Mouse (Mus musculus) CH12.LX (cell line): ENCODE results near the gene Itpr2.

Source experiments
- CTCF ChIP-seq, 2 experiments: IDR thresholded peaks in 1 of 2; conservative IDR thresholded peaks in 1 of 2; 2 replicates each; pipeline ENCODE4 v1.5.1; 2011 to 2012; ENCODE audit warnings: low read depth in 2 of 2, low read length in 2 of 2, improper control_type of control experiment in 1 of 2, inconsistent platforms in 1 of 2, mild to moderate bottlenecking in 1 of 2, moderate library complexity in 1 of 2
- EP300 ChIP-seq: IDR thresholded peaks from 2 replicates; pipeline ENCODE4 v1.6.1; 2011; ENCODE audit warnings: low read length, improper control_type of control experiment
- MAX ChIP-seq: IDR thresholded peaks from 2 replicates; pipeline ENCODE4 v1.6.1; 2011; ENCODE audit warnings: low read length, improper control_type of control experiment
- PAX5 ChIP-seq: IDR thresholded peaks from 2 replicates; pipeline ENCODE4 v1.6.1; 2012; ENCODE audit warnings: low read length, inconsistent platforms, mixed read lengths
- POLR2A ChIP-seq: IDR thresholded peaks from 2 replicates; pipeline ENCODE4 v1.6.1; 2011; ENCODE audit warnings: low read depth, mild to moderate bottlenecking, improper control_type of control experiment, low read length

GRCm38 (mm10) chr6:146081578-146081977, 420.4 kb downstream of the Itpr2 start:
- TF ChIP-seq MAX (no peak; the same call in 1 of the 2 replicates), POLR2A (no peak), CTCF (conservative IDR thresholded peaks at IDR 0.05 in 1 of 2, IDR thresholded peaks at IDR 0.05 in 1 of 2; ENCODE audit: low read depth in 2 of 2, low read length in 2 of 2) (peak in 1 of 2 experiments; percentile 55; a peak in 2 of 4 replicates), PAX5 (no peak), EP300 (no peak)
